Mouse (Mus musculus) olfactory bulb, adult 2 months (tissue): ENCODE measurements at regions not wholly inside any gene's neighbourhood (a gene's known extent, or its start where the extent isn't known, plus 50 kb on each side); places are given as distances from the start of the nearest gene placed in this dataset.

Experiments
- CTCF ChIP-seq: fragments of 200-500 bp; IDR thresholded peaks from 2 replicates; pipeline ENCODE4 v1.5.1; 2012; ENCODE audit warnings: low read depth, mild to moderate bottlenecking, low read length, moderate library complexity; ENCODE audit not compliant: insufficient read depth
- POLR2A ChIP-seq: fragments of 200-500 bp; IDR thresholded peaks from 2 replicates; pipeline ENCODE4 v1.6.1; 2012; ENCODE audit warnings: mild to moderate bottlenecking, low read depth, low read length, moderate library complexity; ENCODE audit not compliant: insufficient read depth

DNA sequence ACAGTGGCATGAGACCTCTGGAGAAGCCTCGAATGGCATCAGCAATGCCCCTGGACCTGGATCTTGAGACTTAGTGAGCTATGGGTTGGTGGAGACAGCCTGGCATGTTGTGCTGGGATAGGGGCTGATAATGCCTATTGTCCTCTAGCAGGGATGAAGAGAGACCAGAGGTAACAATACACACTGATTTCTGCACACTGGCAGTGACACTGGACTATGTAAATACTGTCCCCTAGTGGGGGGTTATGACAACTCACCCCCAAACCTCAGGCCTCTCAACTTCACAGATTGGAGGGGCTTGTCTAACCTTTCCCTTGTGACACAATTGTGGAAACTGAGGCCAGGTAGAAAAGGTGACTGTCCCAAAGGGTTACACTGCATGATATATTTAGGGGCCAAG lies 94.9 kb upstream of the Tmc3 start:
- TF ChIP-seq CTCF (no peak), POLR2A (no peak)
